Mouse (Mus musculus) heart, embryonic 15.5 days (tissue): ENCODE results near the gene Arhgap27. TPM values are rescaled to one million over a fixed set of nuclear protein-coding genes. Genes with fewer than 3 reads are reported as not detected.

Experiments used
- polyA plus RNA-seq: library from polyadenylated mRNA; unstranded; fragments of >200 nt; fragmentation: Nextera tagmentation; extraction: Ambion mirVana; gene quantifications from 2 replicates; pipeline ENCODE4 v1.2.1, GENCODE M21; 2015

The Arhgap27 gene
- polyA plus RNA-seq, 1 experiment from 2014 or later = 5.4 TPM

Other genes starting within 250 kb of the Arhgap27 start
- gene Hexim1, start 247.5 kb downstream of the Arhgap27 start, polyA plus RNA-seq = 2.6 and 3.0 TPM in 2 replicates
- 5.5 and 6.4 TPM in 2 replicates for gene Hexim2, start 231.3 kb downstream of the Arhgap27 start, polyA plus RNA-seq
- gene Fmnl1, start 192.6 kb downstream of the Arhgap27 start, polyA plus RNA-seq = 1.5 and 4.6 TPM in 2 replicates
- gene 1700023F06Rik, start 155.1 kb downstream of the Arhgap27 start, polyA plus RNA-seq = 0.18 and 0.37 TPM in 2 replicates
- not detected in 2 replicates for gene Spata32, start 145.3 kb downstream of the Arhgap27 start, polyA plus RNA-seq
- 1.8 and 4.3 TPM in 2 replicates for gene Map3k14, start 96.2 kb downstream of the Arhgap27 start, polyA plus RNA-seq
- gene Plekhm1, start 49.0 kb upstream of the Arhgap27 start, polyA plus RNA-seq = 4.8 and 6.1 TPM in 2 replicates
- gene Lrrc37a, start 140.9 kb upstream of the Arhgap27 start, polyA plus RNA-seq = not detected in 2 replicates